Mouse (Mus musculus): ENCODE results near the gene Vsx1.

- TF ChIP-seq CTCF (IDR thresholded peaks at IDR 0.05; ENCODE audit: borderline replicate concordance, insufficient read depth, low read depth, low read length) (no peak), POLR2A (IDR thresholded peaks at IDR 0.05; ENCODE audit: borderline replicate concordance, insufficient read depth, low read length) (no peak)
Measured at GRCm38 (mm10) chr2:150660668-150661451, 28.3 kb downstream of the Vsx1 start.

Data from cerebellum, adult 2 months (tissue).